Mouse (Mus musculus) frontal cortex, postnatal 14 days (tissue): ENCODE measurements around the gene Trim75.
"Not testable (repeated sequence)": the region's sequence is repeated elsewhere in the genome, so short reads cannot be mapped to it uniquely, and the experiment has no call there.

Experiments
- DNase-seq, 2 experiments: peaks; one replicate each; pipeline ENCODE4 v3.0.0; 2022; ENCODE audit warnings: low spot score in 2 of 2

Trim75 gene

GRCm38 (mm10) chr8:64987731-64988130, at the start of gene Trim75:
Gene Trim75, minus strand, starts transcription at chr8:64987831.
- no peak for DNase-seq

GRCm38 (mm10) chr8:65037117-65037533, 49.5 kb upstream of the Trim75 start, which contains the start of gene Apela:
Gene Apela, minus strand, starts transcription at chr8:65037336.
- no peak for DNase-seq

- DNase-seq = no peak
These were observed 46.5 kb upstream of the Trim75 start for GRCm38 (mm10) chr8:65034136-65034535.

- no peak for DNase-seq
These were observed 45.4 kb upstream of the Trim75 start for GRCm38 (mm10) chr8:65033056-65033455.

GRCm38 (mm10) chr8:65032107-65032506, 44.5 kb upstream of the Trim75 start:
- no peak for DNase-seq

GRCm38 (mm10) chr8:65030735-65031485, 43.3 kb upstream of the Trim75 start:
- DNase-seq = no peak

GRCm38 (mm10) chr8:65029776-65030175, 42.1 kb upstream of the Trim75 start:
- no peak for DNase-seq

- DNase-seq = no peak
These were observed 41.5 kb upstream of the Trim75 start for GRCm38 (mm10) chr8:65028959-65029686.

- peak; percentile 30 to 75 for DNase-seq
These were observed 34.9 kb upstream of the Trim75 start for GRCm38 (mm10) chr8:65022485-65022884.

GRCm38 (mm10) chr8:65018423-65018822, 30.8 kb upstream of the Trim75 start, which contains the start of the genes Trim61 and Trim60:
Gene Trim61, minus strand, starts transcription at chr8:65018523.
Gene Trim60, minus strand, starts transcription at chr8:65018584.
- DNase-seq = no peak

GRCm38 (mm10) chr8:65007616-65008015, 20.0 kb upstream of the Trim75 start:
- DNase-seq = not testable (repeated sequence)

- DNase-seq = no peak
These were observed 11.3 kb upstream of the Trim75 start for GRCm38 (mm10) chr8:64998806-64999365.

- DNase-seq = no peak
These were observed 4.3 kb downstream of the Trim75 start for GRCm38 (mm10) chr8:64983150-64983897.

- DNase-seq = no peak
These were observed 24.8 kb downstream of the Trim75 start for GRCm38 (mm10) chr8:64962836-64963235.

GRCm38 (mm10) chr8:64959025-64959424, 28.6 kb downstream of the Trim75 start:
- DNase-seq = no peak

GRCm38 (mm10) chr8:64952101-64952500, 35.5 kb downstream of the Trim75 start:
- DNase-seq = no peak

- no peak for DNase-seq
These were observed 39.3 kb downstream of the Trim75 start for GRCm38 (mm10) chr8:64948371-64948770.

GRCm38 (mm10) chr8:64947698-64948034, 40.0 kb downstream of the Trim75 start:
- no peak for DNase-seq

GRCm38 (mm10) chr8:64946820-64947697, 40.6 kb downstream of the Trim75 start, which contains the start of gene Tmem192:
Gene Tmem192, plus strand, starts transcription at chr8:64947185.
- peak; percentile 85 to 93 for DNase-seq

- DNase-seq = no peak
These were observed 41.2 kb downstream of the Trim75 start for GRCm38 (mm10) chr8:64946441-64946819.

GRCm38 (mm10) chr8:64945606-64946005, 42.0 kb downstream of the Trim75 start:
- DNase-seq = no peak
